Mouse (Mus musculus) neutrophil, adult 5-6 weeks (primary cell): Measurements from ENCODE around the gene Tollip. TPM values are rescaled to one million over a fixed set of nuclear protein-coding genes. Genes with fewer than 3 reads are reported as not detected.

ENCODE experiments used
- total RNA-seq: library from RNA; stranded (forward); fragments of 200-1000 nt; gene quantifications from 2 replicates; pipeline ENCODE4 v1.2.3, GENCODE M21; 2017

The Tollip gene
- total RNA-seq, 1 experiment from 2014 or later, result 40.9 TPM

Other genes with a start within 250 kb of the Tollip start
- gene Muc2, start 228.2 kb downstream of the Tollip start, total RNA-seq, result not detected in 2 replicates
- not detected in 2 replicates for gene Muc5ac, start 129.5 kb downstream of the Tollip start, total RNA-seq
- not detected in 2 replicates for gene Muc5b, start 79.4 kb downstream of the Tollip start, total RNA-seq
- gene Brsk2, start 31.2 kb upstream of the Tollip start, total RNA-seq, result 0.12 and 0.25 TPM in 2 replicates
- 39.6 and 41.1 TPM in 2 replicates for gene Mob2, start 142.6 kb upstream of the Tollip start, total RNA-seq
- gene Dusp8, start 177.3 kb upstream of the Tollip start, total RNA-seq, result not detected in 2 replicates
- not detected in 2 replicates for gene Gm45618, start 202.2 kb upstream of the Tollip start, total RNA-seq
- gene Gm39115, start 217.5 kb upstream of the Tollip start, total RNA-seq, result not detected in 2 replicates
- gene Gm45337, start 226.1 kb upstream of the Tollip start, total RNA-seq, result not detected in 2 replicates
- gene Gm29735, start 238.6 kb upstream of the Tollip start, total RNA-seq, result not detected in 2 replicates
- gene Gm4553, start 247.2 kb upstream of the Tollip start, total RNA-seq, result not detected in 2 replicates